Mouse (Mus musculus) lung, embryonic 14.5 days (tissue): ENCODE measurements at regions not wholly inside any gene's neighbourhood (a gene's known extent, or its start where the extent isn't known, plus 50 kb on each side); places are given as distances from the start of the nearest gene placed in this dataset.
"Not testable (repeated sequence)": the region's sequence is repeated elsewhere in the genome, so short reads cannot be mapped to it uniquely, and the experiment has no call there.

Experiments used
- ATAC-seq: fragments of 200-750 bp; cut with Nextera tagmentation; 2 replicates; pipeline ENCODE4 v1.8.0; 2017; ENCODE audit warnings: mild to moderate bottlenecking, moderate TSS enrichment, moderate library complexity; ENCODE audit not compliant: insufficient read depth
- DNase-seq: peaks from one replicate; pipeline ENCODE4 v3.0.0-alpha.2; 2015
- H3K27ac ChIP-seq: fragments of 300-500 bp; sonication (generic); 2 replicates; pipeline ENCODE4 v1.5.1; 2014; ENCODE audit warnings: low read depth, mild to moderate bottlenecking, moderate library complexity
- H3K27me3 ChIP-seq: fragments of 300-500 bp; sonication (generic); 2 replicates; pipeline ENCODE4 v1.6.1; 2014; ENCODE audit warnings: low read length, control low read depth; ENCODE audit not compliant: insufficient read depth
- H3K36me3 ChIP-seq: fragments of 300-500 bp; sonication (generic); 2 replicates; pipeline ENCODE4 v1.6.1; 2014; ENCODE audit warnings: control low read depth; ENCODE audit not compliant: insufficient read depth
- H3K4me1 ChIP-seq: fragments of 300-500 bp; sonication (generic); 2 replicates; pipeline ENCODE4 v1.6.1; 2014; ENCODE audit warnings: antibody characterized with exemption, control low read depth; ENCODE audit not compliant: insufficient read depth
- H3K4me2 ChIP-seq: fragments of 300-500 bp; sonication (generic); 2 replicates; pipeline ENCODE4 v1.6.1; 2014; ENCODE audit warnings: mild to moderate bottlenecking
- H3K4me3 ChIP-seq: fragments of 300-500 bp; sonication (generic); 2 replicates; pipeline ENCODE4 v1.5.1; 2014; ENCODE audit warnings: low read depth, low read length
- H3K9ac ChIP-seq: fragments of 300-500 bp; sonication (generic); 2 replicates; pipeline ENCODE4 v1.6.1; 2014
- H3K9me3 ChIP-seq: fragments of 300-500 bp; sonication (generic); 2 replicates; pipeline ENCODE4 v1.6.1; 2016; ENCODE audit warnings: low read depth, low read length, control low read depth
- CTCF ChIP-seq: IDR thresholded peaks from 2 replicates; pipeline ENCODE4 v1.5.1; 2016; ENCODE audit warnings: antibody characterized with exemption, low read depth
- WGBS: fragments of 180-500 bp; shearing (Covaris S2); extraction: QIAGEN DNeasy Blood & Tissue Kit; methylation state at CpG from one replicate; pipeline ENCODE4 v1.1.7; 2014; 5-methylcytosine and 5-hydroxymethylcytosine counted together

GRCm38 (mm10) chr5:40908803-40909202 lies 799.2 kb downstream of the Rab28 start:
- no peak for DNase-seq
- ATAC-seq, result no peak

DNA sequence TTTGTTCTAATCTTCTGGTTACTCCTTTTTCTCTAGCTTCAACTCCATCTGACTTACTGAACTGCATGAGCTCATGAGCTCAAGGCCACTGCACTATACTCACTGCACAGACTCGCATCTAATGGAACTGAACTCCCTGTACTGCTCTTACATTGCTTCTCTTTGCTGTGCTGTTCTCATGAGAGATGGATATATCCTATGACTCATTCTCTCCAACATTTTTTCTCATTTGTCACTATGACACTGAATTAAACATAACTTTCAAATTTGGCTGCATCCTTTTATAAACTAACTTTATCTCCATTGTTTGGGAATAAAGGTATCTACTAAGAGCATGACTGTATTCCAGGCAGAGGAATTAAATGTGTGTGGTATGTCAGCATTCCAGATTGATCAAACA lies 806.2 kb downstream of the Rab28 start:
- Histone ChIP-seq H3K36me3 (no peaks in the 10 kb centered on the region), H3K9ac (no peak overlapping the region), H3K4me2 (no peak overlapping the region), H3K9me3 (no peaks in the 10 kb centered on the region), H3K4me3 (no peak overlapping the region), H3K4me1 (no peaks in the 10 kb centered on the region), H3K27ac (no peak overlapping the region), H3K27me3 (no peaks in the 10 kb centered on the region)
- no peak for ATAC-seq
- DNase-seq, result no peak
- 76% methylated on average over 1 of the region's 1 CpGs for WGBS
- no peak for TF ChIP-seq CTCF

More at GRCm38 (mm10) chr5:40908803-40909202, 799.2 kb downstream of the Rab28 start:
- TF ChIP-seq CTCF, result no peak
- 72% methylated on average over 3 of the region's 3 CpGs for WGBS
- no peak overlapping the region for H3K27ac ChIP-seq
- H3K4me3 ChIP-seq, result no peak overlapping the region
- H3K27me3 ChIP-seq, result no peaks in the 10 kb centered on the region
- no peaks in the 10 kb centered on the region for H3K9me3 ChIP-seq
- H3K4me2 ChIP-seq, result no peak overlapping the region
- H3K9ac ChIP-seq, result no peak overlapping the region
- H3K4me1 ChIP-seq, result no peaks in the 10 kb centered on the region
- H3K36me3 ChIP-seq, result no peaks in the 10 kb centered on the region

GRCm38 (mm10) chr5:40882886-40883285 lies 825.1 kb downstream of the Rab28 start:
- Histone ChIP-seq H3K4me2 (no peak overlapping the region), H3K27me3 (no peaks in the 10 kb centered on the region), H3K4me1 (no peaks in the 10 kb centered on the region), H3K9ac (no peak overlapping the region), H3K36me3 (no peaks in the 10 kb centered on the region), H3K9me3 (no peaks in the 10 kb centered on the region), H3K4me3 (no peak overlapping the region), H3K27ac (no peak overlapping the region)
- ATAC-seq (no peak), DNase-seq (no peak)
- WGBS, result 41% methylated on average over 5 of the region's 5 CpGs
- no peak for TF ChIP-seq CTCF

- Histone ChIP-seq H3K27ac (no peak overlapping the region), H3K9ac (no peak overlapping the region), H3K36me3 (no peaks in the 10 kb centered on the region), H3K4me3 (no peak overlapping the region), H3K4me2 (no peak overlapping the region), H3K9me3 (no peaks in the 10 kb centered on the region), H3K4me1 (no peaks in the 10 kb centered on the region), H3K27me3 (no peaks in the 10 kb centered on the region)
- DNase-seq (no peak), ATAC-seq (no peak)
- TF ChIP-seq CTCF, result no peak
- 63% methylated on average over 3 of the region's 3 CpGs for WGBS
Measured at GRCm38 (mm10) chr5:40877756-40878155, 830.2 kb downstream of the Rab28 start.

DNA sequence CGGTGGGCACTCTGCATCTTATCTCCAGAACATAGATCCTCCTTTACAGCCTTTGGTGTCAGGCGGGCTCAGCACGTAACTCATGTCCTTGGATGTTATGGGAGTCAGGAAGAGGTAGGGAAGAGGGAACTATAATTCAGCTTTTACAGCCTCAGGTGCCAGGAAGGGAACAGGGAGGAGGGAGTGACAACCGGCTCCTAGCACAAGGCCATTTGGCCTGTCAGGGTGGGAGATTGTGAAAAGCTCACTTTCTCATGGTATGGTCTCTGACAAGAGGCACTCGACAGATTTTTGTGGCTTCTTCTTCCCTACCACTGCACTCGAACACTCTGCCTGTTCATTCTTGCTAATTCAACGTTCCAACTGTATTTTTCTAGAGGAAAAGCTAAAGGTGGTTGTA lies 845.6 kb downstream of the Rab28 start:
- not testable (repeated sequence) for H3K4me3 ChIP-seq, H3K9me3 ChIP-seq, ATAC-seq, H3K4me1 ChIP-seq, H3K27me3 ChIP-seq, H3K9ac ChIP-seq, DNase-seq, H3K36me3 ChIP-seq, H3K4me2 ChIP-seq, H3K27ac ChIP-seq
- 79% methylated on average over 7 of the region's 7 CpGs for WGBS
